Mouse (Mus musculus): ENCODE data around the gene Mmachc. TPM values are rescaled to one million over a fixed set of nuclear protein-coding genes. Genes with fewer than 3 reads are reported as not detected.
A peak's percentile ranks its signal among the peaks of the same experiment; 100 is the strongest.
"Not testable (repeated sequence)": the region's sequence is repeated elsewhere in the genome, so short reads cannot be mapped to it uniquely, and the experiment has no call there.

Gene Mmachc
- total RNA-seq, 2 experiments from 2014 or later, result 32.9 to 33.5 TPM

- DNase-seq, result no peak
Observed at GRCm38 (mm10) chr4:116692146-116692545, 16.1 kb downstream of the Mmachc start.

- no peak for DNase-seq
Observed at GRCm38 (mm10) chr4:116689309-116689876, 18.8 kb downstream of the Mmachc start.

GRCm38 (mm10) chr4:116687041-116687440 is 21.2 kb downstream of the Mmachc start:
- no peak for DNase-seq

- peak; percentile 97 for DNase-seq
Observed at GRCm38 (mm10) chr4:116685402-116686061, 22.7 kb downstream of the Mmachc start, which contains the start of gene Prdx1. Gene Prdx1 (plus strand): TSS chr4:116685544.

GRCm38 (mm10) chr4:116684665-116685064 is 23.5 kb downstream of the Mmachc start:
- no peak for DNase-seq

- DNase-seq, result no peak
Observed at GRCm38 (mm10) chr4:116683957-116684356, 24.2 kb downstream of the Mmachc start.

GRCm38 (mm10) chr4:116680521-116680920 is 27.7 kb downstream of the Mmachc start:
- DNase-seq, result not testable (repeated sequence)

- DNase-seq, result no peak
Observed at GRCm38 (mm10) chr4:116679141-116679540, 29.1 kb downstream of the Mmachc start.

GRCm38 (mm10) chr4:116677808-116678207 is 30.4 kb downstream of the Mmachc start:
- DNase-seq, result no peak

GRCm38 (mm10) chr4:116676027-116676426 is 32.2 kb downstream of the Mmachc start:
- DNase-seq, result no peak

- DNase-seq, result not testable (repeated sequence)
Observed at GRCm38 (mm10) chr4:116674761-116675160, 33.4 kb downstream of the Mmachc start.

GRCm38 (mm10) chr4:116672785-116673184 is 35.4 kb downstream of the Mmachc start:
- peak; percentile 85 to 88 for DNase-seq

- DNase-seq, result peak in 1 of 2 experiments; percentile 38
Observed at GRCm38 (mm10) chr4:116669291-116669690, 38.9 kb downstream of the Mmachc start.

GRCm38 (mm10) chr4:116668145-116668544 is 40.1 kb downstream of the Mmachc start:
- DNase-seq, result no peak

- no peak for DNase-seq
Observed at GRCm38 (mm10) chr4:116666625-116667024, 41.6 kb downstream of the Mmachc start.

GRCm38 (mm10) chr4:116661998-116662397 is 46.2 kb downstream of the Mmachc start:
- no peak for DNase-seq

GRCm38 (mm10) chr4:116660829-116661228 is 47.4 kb downstream of the Mmachc start:
- DNase-seq, result no peak

- DNase-seq, result not testable (repeated sequence)
Observed at GRCm38 (mm10) chr4:116659916-116660315, 48.3 kb downstream of the Mmachc start.

GRCm38 (mm10) chr4:116659474-116659873 is 48.7 kb downstream of the Mmachc start:
- DNase-seq, result peak; percentile 53 to 69

GRCm38 (mm10) chr4:116657971-116658370 is 50.2 kb downstream of the Mmachc start:
- no peak for DNase-seq

- no peak for DNase-seq
Observed at GRCm38 (mm10) chr4:116655658-116656057, 52.5 kb downstream of the Mmachc start.

- peak in 1 of 2 experiments; percentile 43 for DNase-seq
Observed at GRCm38 (mm10) chr4:116655100-116655499, 53.1 kb downstream of the Mmachc start.

GRCm38 (mm10) chr4:116653228-116653627 is 55.0 kb downstream of the Mmachc start:
- peak; percentile 86 to 88 for DNase-seq
